Mouse (Mus musculus) neutrophil, adult 5-6 weeks (primary cell): Measurements from ENCODE around the gene Trappc6b. TPM values are rescaled to one million over a fixed set of nuclear protein-coding genes. Genes with fewer than 3 reads are reported as not detected.

ENCODE experiments used
- ATAC-seq: fragments of 151-379, 151-347 bp; 2 replicates; pipeline ENCODE4 v1.8.0; 2017; ENCODE audit warnings: mild to moderate bottlenecking, moderate TSS enrichment; ENCODE audit not compliant: insufficient number of reproducible peaks, poor library complexity, low FRiP score, severe bottlenecking; ENCODE audit errors: extremely low read depth
- total RNA-seq: library from RNA; stranded (forward); fragments of 200-1000 nt; gene quantifications from 2 replicates; pipeline ENCODE4 v1.2.3, GENCODE M21; 2017

Trappc6b gene
- total RNA-seq: 59.7 and 81.9 TPM in 2 replicates

DNA sequence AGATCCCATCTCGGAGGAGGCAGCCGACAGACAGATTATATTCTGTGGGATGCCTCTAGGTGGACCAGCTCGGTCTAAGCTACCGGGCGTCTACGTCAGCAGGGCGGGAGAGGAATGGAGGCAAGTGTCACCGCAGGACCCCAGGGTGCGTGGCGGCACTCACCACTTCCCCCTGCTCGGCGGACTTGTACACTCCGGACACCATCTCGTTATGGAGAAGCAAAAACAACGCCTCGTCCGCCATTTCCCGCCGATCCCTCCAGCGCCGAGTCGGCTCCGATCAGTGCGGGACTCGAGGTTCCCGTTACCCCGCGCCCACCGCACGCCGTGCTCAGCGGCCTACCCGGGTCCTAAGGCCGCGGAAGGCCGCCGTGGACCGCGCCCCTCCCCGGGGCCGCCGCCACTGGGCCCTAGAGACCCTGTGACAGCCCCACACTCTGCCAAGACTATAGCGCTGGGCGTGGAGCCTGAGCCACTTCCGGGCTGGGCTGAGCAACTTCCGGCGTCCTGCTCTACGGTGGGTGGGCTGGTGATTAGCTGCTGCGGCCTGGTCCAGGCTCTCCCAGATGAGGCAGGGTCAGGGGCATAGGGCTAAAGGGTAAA lies at the start of gene Trappc6b:
TSS of gene Trappc6b (minus strand) at position 480 of the 603 bp plus-strand sequence.
- peak; percentile 85 for ATAC-seq

DNA sequence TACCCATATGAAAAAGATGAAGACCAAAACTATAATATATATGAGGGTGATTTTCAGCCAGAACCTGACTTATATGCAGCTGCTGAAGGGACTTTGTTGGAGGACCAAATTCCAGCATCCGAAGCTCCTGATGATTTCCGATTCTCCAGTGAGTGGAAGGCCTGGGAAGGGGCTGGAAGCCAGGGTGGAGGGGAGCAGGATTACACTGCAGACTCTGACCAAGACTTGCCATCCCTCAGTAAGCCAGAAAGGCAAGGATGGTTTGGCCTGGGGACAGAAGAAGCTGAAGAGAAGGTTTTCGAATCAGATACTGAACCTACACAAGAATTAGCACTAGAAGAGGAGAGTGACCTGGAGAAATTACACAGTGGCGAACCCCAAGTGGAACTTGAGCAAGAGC lies 46.7 kb upstream of the Trappc6b start:
- ATAC-seq: no peak

DNA sequence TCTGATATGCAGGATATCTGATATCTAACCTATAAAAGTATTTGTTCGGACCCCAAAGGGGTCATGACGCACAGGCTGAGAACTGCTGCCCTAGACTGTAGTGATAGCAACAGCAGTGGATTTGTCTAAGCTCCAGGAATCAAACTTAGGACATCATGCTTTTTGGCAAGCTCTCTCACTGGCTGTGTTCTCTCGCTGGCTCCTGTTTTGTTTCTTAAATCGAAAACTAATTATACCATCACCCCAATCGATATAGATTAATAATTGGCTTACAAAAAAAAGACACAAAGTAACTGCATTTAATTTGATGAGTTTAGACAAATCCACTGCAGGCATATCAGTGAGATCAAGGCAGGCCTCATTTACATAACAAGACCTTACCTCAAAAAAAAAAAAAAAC lies 45.2 kb upstream of the Trappc6b start:
- ATAC-seq: no peak

DNA sequence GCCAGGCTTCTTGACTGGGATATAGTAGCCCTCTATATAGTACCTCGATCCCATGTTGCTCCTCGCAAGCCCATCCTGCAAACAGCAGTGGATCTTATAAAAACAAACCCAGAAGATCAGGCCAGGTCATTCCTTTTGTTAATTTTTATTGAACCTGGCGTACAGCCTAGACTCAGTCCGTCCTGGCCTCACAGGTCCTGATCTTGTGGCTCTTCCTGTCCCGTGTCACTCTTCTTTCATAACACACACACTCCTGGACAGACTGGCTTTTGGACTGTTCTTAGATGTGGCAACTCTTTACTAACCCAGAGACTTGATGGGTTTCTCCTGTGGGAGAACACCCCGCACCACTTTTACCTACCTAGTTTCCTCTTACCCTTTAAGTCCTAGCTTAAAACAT lies 44.6 kb upstream of the Trappc6b start:
- ATAC-seq: no peak

DNA sequence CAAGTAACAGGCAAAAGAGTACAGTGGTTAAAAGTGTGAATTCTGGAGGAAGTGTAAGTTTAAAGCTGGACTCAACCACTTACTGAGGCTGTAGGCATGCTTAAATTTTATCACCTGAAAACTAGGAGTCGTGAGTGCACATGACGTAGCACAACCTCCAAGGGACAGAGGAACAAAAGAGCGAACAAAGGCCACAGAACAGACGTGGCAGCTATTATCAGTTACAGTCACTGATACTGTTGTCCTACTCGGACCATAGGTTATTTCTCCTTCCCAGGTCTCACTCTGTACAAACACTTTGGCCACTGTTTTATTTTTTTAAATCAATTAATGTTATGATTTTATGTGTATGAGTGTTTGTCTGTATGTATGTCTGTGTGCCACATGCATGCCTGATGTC lies 43.5 kb upstream of the Trappc6b start:
- no peak for ATAC-seq

DNA sequence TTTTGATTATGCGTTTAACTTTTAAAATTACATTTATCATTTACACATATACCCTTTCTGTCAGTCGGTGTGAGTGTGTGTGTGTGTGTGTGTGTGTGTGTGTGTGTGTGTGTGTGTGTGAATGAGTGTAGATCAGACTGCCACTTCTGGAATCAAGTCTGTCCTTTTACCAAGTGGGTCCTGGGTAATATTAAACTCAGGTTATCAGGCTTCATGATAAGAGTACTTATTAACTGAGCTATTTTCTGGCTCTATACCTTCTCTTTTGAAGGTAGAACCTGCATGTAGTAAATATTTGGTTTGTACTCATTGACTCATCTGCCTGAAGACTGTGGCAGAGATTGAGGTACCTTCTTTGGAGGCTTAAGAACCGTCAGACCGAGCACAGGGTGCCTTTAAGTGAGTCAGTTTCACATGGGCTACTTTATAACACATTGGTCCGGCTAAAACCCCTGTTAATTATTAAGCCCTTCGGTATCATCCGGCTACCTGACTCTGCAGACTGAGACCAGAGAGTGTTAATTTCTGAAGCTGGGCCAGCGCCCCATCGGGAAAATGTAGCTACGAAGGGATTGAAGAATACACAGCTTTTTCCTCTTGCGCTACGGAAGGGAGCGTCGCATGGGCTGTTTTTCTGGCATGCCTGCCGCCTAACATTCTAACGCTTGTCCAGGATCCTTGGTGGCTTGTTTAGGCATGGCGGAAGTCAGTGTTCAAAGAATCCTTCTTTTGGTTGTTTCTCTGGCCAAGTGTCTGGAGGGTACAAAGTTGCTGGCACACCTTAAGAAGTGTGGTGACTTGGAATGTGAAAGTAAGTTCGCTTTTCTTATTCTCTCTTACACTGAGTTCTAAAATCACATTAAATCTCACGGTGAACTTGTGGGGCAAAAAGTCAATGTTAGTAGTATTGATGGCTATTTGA lies 34.1 kb upstream of the Trappc6b start, which contains the start of gene Mia2:
TSS of gene Mia2 (plus strand) at position 696 of the 922 bp plus-strand sequence.
- ATAC-seq: no peak

DNA sequence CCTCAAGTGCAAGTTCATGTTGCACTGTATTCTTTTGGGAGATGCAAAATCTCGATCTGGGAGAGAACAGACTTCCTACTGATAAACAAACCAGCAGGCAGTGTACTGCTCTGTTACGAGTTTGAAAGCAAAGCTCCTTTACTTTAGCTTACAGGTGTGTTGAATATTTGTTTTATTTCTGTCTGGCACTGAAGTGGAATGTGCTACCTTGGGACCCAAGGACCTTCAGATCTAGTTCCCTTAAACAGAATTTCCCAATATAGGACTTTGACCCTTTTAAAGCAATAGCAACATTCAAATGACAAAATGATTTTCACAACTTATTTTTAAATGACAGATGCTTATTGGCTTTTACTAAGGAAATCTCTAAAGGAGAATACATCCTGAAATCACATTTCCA lies 32.3 kb upstream of the Trappc6b start:
- no peak for ATAC-seq

DNA sequence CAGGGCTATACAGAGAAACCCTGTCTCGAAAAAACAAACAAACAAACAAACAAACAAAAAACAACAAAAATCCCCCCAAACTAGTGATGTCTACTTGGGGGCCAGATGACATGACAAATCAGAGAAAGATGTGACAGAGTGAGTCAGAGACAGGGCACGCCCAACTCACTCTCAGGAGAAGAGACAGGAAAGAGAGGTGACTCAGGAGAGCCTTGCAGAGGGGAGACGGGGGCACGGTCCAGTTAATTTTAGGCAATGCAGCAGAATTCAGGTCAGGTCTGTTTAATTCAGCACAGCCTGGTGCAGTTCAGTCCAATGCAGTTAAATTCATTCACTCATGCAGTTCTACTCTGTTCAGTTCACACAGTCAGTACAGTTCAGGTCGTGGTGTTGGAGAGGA lies 24.9 kb upstream of the Trappc6b start:
- no peak for ATAC-seq

DNA sequence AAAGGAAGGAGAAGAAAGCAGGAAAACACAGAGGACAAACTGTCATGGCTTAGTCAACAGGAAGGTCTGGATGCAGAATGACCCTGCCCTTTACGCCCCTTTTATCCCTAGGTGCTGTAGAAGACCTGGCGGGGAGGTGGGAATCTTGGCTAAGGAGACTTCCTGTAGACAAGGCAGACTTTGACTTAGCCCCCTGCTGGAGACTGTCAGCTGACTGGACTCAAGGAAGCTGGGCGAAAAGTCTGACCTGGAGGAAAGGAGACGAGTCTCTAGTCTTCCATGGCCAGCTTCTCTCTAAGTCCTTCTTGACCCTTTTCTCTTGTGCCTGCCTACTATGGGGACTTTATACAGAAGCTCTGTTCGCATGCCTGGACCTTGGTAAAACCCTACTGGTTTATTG lies 23.2 kb upstream of the Trappc6b start:
- ATAC-seq: no peak

DNA sequence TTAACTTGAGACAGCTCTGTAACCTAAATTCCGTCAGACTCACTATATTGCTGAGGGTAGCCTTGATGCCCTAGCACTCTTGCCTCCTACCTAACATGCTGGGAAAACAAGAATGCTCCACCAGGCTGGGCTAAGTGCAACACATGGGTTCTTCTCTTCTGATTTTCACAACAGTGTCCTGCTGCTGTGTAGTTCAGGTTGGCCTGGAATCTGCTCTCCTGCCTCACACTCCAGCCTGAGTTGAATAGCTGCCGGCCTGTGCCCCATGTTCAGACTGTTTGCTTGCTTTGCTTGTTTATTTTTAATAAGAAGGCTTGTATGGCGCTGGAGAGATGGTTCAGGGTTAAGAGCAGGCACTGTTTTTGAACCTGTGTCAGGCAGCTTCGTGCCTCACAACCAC lies 19.2 kb upstream of the Trappc6b start:
- ATAC-seq: no peak

DNA sequence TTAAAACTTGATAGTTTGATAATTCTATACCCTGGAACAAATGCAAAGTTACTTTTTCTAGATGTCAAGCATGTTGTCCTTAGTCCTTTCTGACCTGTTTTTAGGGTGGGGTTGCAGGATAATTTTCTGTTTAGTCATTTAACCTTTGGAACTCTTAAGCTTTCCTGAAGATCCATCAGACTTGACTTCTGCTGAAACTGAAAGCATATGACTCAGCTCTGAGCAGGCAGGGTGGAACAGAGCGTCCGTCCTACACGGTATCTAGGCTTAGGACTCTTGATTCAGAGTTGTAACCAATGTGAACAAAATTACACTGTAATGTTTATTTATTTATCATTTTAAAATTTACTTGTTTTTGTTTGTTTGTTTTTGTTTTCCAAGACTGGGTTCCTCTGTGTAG lies 16.6 kb upstream of the Trappc6b start:
- no peak for ATAC-seq

DNA sequence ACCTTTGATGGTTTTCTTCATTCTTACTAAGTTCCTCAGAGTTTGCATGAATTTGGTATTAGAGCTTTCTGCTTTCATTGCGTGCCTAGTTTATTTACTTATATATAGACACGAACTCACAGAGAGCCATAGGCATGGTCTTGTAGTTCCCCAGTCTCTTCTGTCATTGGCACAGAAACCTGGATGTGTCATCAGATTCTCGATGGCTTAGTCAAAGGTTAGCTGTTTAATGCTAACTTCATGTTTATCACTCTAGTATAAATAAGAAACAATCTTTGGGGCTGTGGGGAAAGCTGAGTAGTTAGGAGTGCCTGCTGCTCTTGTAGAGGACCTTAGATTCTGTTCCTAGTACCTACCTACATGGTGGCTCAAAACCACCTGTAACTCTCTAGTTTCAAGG lies 15.7 kb upstream of the Trappc6b start:
- no peak for ATAC-seq

DNA sequence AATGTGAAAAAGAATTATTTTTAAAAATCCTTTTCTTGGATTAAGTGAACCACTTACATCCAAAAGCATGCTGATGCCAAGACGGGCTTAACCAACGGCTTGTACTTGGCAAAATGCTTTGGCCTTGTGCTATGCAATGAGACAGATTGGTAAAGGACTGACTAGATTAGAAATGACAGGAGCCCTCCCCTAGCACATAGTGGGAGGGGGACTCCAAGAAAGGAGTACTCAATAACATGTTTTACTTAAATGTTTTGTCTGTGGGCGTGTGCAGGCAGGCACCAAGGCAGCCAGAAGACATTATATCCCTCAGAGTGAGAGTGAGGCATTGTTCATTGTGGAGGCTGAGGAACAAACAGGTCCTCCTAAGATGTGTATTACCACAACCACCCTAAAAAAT lies 12.8 kb upstream of the Trappc6b start:
- no peak for ATAC-seq

DNA sequence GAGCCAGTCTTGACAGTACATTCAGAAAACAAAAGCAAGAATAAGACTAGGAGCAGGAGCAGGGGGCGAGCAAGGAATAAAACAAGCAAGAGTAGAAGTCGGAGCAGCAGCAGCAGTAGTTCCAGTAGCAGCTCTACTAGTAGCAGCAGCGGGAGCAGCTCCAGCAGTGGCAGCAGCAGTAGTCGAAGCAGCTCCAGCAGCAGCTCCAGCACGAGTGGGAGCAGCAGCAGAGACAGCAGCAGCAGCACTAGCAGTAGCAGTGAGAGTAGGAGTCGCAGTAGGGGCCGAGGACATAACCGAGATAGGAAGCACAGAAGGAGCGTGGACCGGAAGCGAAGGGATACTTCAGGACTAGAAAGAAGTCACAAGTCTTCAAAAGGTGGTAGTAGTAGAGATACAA lies 11.0 kb upstream of the Trappc6b start:
- ATAC-seq: no peak

DNA sequence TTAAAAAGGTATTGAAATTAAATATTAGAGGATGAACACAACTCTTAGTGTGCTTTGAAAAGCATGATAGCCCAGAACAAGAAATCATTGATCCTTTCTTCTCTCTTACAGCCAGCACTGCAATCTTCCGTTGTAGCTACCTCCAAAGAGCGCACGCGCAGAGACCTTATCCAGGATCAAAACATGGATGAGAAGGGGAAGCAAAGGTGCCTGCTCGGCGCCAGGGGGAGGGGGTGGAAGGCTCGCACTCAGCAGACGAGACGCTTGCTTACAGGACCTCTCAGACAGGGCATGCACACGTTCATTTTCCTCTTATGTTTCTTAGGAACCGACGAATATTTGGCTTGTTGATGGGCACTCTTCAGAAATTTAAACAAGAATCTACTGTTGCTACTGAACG lies 7.5 kb upstream of the Trappc6b start:
- no peak for ATAC-seq

DNA sequence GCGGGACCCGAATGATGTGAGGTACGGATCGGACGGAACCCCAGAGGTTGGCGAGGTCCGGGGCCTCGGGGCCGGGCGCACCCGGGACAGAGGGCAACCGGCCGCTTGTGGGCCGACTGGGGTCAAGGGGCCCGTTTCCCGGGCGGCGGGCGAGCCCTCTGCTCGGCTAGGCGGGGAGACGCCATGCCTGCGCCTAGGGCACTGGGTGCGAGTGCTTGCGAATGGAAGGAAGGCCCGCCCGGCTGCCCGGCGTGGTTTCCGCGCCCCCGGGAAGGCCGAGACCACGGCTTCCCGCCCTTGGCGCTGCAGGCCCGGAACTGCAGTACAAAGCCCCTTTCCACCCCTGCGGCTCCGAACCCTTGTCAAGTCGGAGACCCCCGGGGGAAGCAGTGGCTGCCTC lies 5.8 kb upstream of the Trappc6b start:
- no peak for ATAC-seq

DNA sequence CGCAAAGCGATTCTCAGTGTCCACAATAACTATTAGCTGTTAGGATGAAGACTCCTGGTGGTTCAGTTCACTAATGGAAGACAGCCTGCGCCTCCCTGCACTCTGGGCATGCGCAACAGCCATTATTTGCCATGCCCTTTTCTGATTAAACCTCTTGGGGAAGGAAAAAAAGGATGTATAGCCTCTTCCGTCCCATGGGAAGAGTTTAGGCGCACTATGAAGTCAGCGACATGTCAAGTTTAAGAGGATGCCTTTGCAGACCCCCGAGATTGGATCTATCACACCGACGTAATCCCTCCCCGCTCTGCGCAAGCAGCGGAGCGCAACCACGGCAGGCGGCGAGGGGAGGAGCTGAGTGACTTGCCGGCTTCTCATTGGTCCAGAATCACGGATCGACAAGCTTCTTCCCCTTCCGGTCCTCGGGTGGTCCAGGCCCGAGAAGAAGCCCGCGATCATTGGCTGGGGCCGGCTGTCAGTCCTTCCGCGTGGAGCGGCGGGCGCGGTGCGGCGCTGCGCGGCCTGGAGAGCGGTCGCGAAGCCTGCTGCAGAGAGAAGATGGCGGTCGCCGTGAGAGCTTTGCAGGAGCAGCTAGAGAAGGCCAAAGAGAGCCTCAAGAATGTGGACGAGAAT lies 5.3 kb upstream of the Trappc6b start, which contains the start of gene Pnn:
TSS of gene Pnn (plus strand) at position 437 of the 630 bp plus-strand sequence.
- peak; percentile 99 for ATAC-seq

DNA sequence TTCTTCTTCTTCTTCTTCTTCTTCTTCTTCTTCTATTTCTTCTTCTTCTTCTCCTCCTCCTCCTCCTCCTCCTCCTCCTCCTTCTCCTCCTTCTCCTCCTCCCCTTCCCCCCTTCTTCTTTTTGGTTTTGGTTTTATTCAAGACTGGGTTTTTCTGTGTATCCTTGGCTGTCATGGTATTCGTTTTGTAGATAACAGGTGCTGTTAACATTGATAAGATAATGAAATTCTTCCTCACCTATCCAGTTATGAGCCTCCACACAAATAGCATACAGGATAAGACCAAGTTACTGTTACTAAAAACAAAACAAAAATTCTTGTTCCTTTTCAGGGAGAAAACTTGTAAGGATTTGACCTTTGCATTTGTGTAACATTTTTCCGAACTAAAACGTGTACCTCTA lies 4.5 kb upstream of the Trappc6b start:
- ATAC-seq: no peak

DNA sequence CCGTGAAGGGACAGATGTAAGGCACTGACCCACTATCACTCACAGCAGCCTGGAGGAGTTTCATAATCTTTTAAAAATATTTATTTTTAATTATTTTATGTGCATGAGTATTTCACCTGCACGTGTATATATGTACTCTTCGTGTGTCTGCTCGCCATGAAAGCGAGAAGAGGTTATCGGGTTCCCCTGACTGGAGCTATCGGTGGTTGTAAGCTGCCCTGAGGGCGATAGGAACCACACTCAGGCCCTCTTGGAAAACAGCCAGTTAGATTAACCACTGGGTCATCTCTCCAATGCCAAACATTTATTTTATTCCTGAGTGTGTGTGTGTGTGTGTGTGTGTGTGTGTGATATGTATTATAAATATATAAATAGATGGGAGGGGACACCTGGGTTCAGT lies 3.6 kb upstream of the Trappc6b start:
- ATAC-seq: no peak

DNA sequence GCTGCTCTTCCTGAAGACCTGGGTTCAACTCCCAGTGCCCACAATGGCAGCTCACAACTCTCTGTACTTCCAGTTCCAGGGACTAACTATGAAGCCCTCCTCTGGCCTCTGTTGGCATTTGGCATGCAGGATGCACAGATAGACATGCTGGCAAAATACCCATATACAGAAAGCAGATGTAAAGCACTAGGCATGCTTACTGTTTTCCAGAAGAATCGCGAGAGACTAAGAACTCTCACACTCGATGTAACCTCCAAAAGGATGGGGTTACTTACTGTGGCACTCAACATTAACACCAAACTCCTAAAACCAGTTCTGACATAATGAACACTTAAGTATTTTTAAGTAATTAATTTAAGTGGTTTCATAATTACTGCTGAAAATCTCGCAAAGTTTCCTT lies 950 bp downstream of the Trappc6b start:
- no peak for ATAC-seq
